Mouse (Mus musculus) liver, embryonic 16.5 days (tissue): ENCODE data around the gene Taf5l. TPM values are rescaled to one million over a fixed set of nuclear protein-coding genes. Genes with fewer than 3 reads are reported as not detected.

ENCODE experiments used
- microRNA counts: library from miRNA; unstranded; fragments of <30 nt; microRNA quantifications from one replicate; lab custom pipeline; 2016
- microRNA-seq: library from miRNA; unstranded; fragments of <30 nt; microRNA quantifications from one replicate; pipeline ENCODE4, GENCODE M21; 2016
- polyA plus RNA-seq: library from polyadenylated mRNA; unstranded; fragments of >200 nt; fragmentation: Nextera tagmentation; extraction: Ambion mirVana; gene quantifications from 2 replicates; pipeline ENCODE4 v1.2.1, GENCODE M21; 2015

The Taf5l gene
- polyA plus RNA-seq, 1 experiment from 2014 or later: 19.6 TPM

MicroRNA genes within 50 kb of the gene (microRNA counts, 519-probe panel; counts per million panel counts)
- microRNA mmu-miR-1967 (lab: Ali Mortazavi, UCI): 2,531 counts per million, percentile 67 among the panel's probes with 10 or more counts

Small RNA genes lying within 50 kb of the gene (microRNA-seq; reads per million reads assigned to microRNA genes)
- gene Mir1967: not detected

Other genes starting within 250 kb of the Taf5l start
- gene Rab4a, start 215.4 kb downstream of the Taf5l start, polyA plus RNA-seq: 34.8 and 37.8 TPM in 2 replicates
- gene Ccsap, start 161.2 kb downstream of the Taf5l start, polyA plus RNA-seq: 2.3 and 2.6 TPM in 2 replicates
- gene Acta1, start 126.6 kb downstream of the Taf5l start, polyA plus RNA-seq: 86.3 and 208 TPM in 2 replicates
- 18.1 and 18.7 TPM in 2 replicates for gene Nup133, start 72.1 kb downstream of the Taf5l start, polyA plus RNA-seq
- 130 and 131 TPM in 2 replicates for gene Abcb10, start 38.3 kb downstream of the Taf5l start, polyA plus RNA-seq
- 2.3 and 2.4 TPM in 2 replicates for gene Urb2, start 111 bp upstream of the Taf5l start, polyA plus RNA-seq
- 12.3 and 13.3 TPM in 2 replicates for gene Galnt2, start 210.0 kb upstream of the Taf5l start, polyA plus RNA-seq